Mouse (Mus musculus) heart, adult 2 months (tissue): ENCODE data around the gene Hps3. TPM values are rescaled to one million over a fixed set of nuclear protein-coding genes. Genes with fewer than 3 reads are reported as not detected.

Experiments used
- DNase-seq, 2 experiments: peaks; one replicate each; pipeline ENCODE4 v3.0.0; 2021
- H3K27ac ChIP-seq: fragments of 200-600 bp; 2 replicates; pipeline ENCODE4 v1.8.1; 2022
- H3K27me3 ChIP-seq: fragments of 200-500 bp; 2 replicates; pipeline ENCODE4 v1.6.1; 2012; ENCODE audit warnings: mild to moderate bottlenecking, low read length, inconsistent platforms, mixed read lengths; ENCODE audit not compliant: control insufficient read depth, insufficient read depth
- H3K36me3 ChIP-seq: fragments of 200-500 bp; 2 replicates; pipeline ENCODE4 v1.6.1; 2012; ENCODE audit warnings: low read length, inconsistent platforms; ENCODE audit not compliant: control insufficient read depth, insufficient read depth
- H3K4me1 ChIP-seq: fragments of 200-500 bp; 2 replicates; pipeline ENCODE4 v1.6.1; 2011; ENCODE audit warnings: low read length; ENCODE audit not compliant: control insufficient read depth, insufficient read depth
- H3K4me3 ChIP-seq: fragments of 200-600 bp; 2 replicates; pipeline ENCODE4 v1.8.1; 2022
- H3K79me2 ChIP-seq: fragments of 200-500 bp; replicated peaks from 2 replicates; pipeline ENCODE4 v1.6.1; 2012; ENCODE audit warnings: mild to moderate bottlenecking, inconsistent platforms, low read length, moderate library complexity, mixed read lengths; ENCODE audit not compliant: control insufficient read depth, insufficient read depth
- H3K9ac ChIP-seq: fragments of 200-500 bp; 2 replicates; pipeline ENCODE4 v1.6.1; 2012; ENCODE audit warnings: low read depth, mild to moderate bottlenecking, control low read depth, inconsistent platforms, low read length, mixed read lengths
- CTCF ChIP-seq: fragments of 200-600 bp; IDR thresholded peaks from 2 replicates; pipeline ENCODE4 v1.8.1; 2022; ENCODE audit warnings: antibody characterized with exemption, mild to moderate bottlenecking, moderate library complexity
- EP300 ChIP-seq: fragments of 200-500 bp; IDR thresholded peaks from 2 replicates; pipeline ENCODE4 v1.6.1; 2011; ENCODE audit warnings: low read depth, low read length, control low read depth; ENCODE audit not compliant: insufficient read depth
- POLR2A ChIP-seq: fragments of 200-500 bp; IDR thresholded peaks from 2 replicates; pipeline ENCODE4 v1.6.1; 2011; ENCODE audit warnings: mild to moderate bottlenecking, low read depth, low read length, control low read depth; ENCODE audit not compliant: insufficient read depth
- WGBS: fragments of 180-500 bp; shearing (Covaris S2); methylation state at CpG from one replicate; pipeline ENCODE4 v1.1.7; 2018; 5-methylcytosine and 5-hydroxymethylcytosine counted together
- intact Hi-C: fragments of 180-260 bp; cut with DNase I; formaldehyde crosslinking; loops from one replicate; pipeline ENCODE4 v1.15.1; 2025
- polyA plus RNA-seq: library from polyadenylated mRNA; depleted of rRNA; stranded (reverse); fragments of >200 nt; gene quantifications from 2 replicates; pipeline ENCODE4 v1.2.3, GENCODE M21; 2012
- total RNA-seq, 2 experiments: library from RNA; stranded (reverse); gene quantifications; 2 replicates each; pipeline ENCODE4 v1.2.3; 2021

Gene Hps3
- total and polyA plus RNA-seq, 3 experiments: 5.9 to 8.3 (median 7.1) TPM

DNA sequence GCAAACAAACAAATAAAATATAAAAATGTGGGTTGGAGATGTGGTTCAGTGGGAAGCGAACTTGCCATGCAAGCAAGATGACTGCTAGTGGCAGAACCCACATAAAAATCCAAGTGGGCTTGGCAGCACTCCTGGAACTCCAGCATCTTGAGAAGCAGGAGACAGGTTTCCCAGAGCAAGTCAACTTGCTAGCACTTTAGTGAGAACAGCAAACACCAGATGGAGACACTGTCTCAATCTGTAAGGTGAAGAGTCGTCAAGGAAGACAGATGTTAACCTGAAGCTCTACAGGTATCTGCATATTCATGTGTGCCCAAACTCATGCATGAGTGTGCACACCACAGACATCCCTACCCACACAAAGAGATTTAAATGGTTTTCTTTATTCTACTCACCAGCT, 35.6 kb downstream of the Hps3 start:
- intact Hi-C loops: no loop called here
- Histone ChIP-seq H3K79me2 (no peaks in the 10 kb centered on the region), H3K36me3 (no peaks in the 10 kb centered on the region), H3K27me3 (no peaks in the 10 kb centered on the region), H3K4me3 (no peak overlapping the region), H3K27ac (no peak overlapping the region), H3K9ac (no peak overlapping the region), H3K4me1 (no peaks in the 10 kb centered on the region)
- TF ChIP-seq CTCF (no peak), EP300 (no peak), POLR2A (no peak)
- no peak for DNase-seq
- WGBS: 90% methylated on average over 2 of the region's 2 CpGs

DNA sequence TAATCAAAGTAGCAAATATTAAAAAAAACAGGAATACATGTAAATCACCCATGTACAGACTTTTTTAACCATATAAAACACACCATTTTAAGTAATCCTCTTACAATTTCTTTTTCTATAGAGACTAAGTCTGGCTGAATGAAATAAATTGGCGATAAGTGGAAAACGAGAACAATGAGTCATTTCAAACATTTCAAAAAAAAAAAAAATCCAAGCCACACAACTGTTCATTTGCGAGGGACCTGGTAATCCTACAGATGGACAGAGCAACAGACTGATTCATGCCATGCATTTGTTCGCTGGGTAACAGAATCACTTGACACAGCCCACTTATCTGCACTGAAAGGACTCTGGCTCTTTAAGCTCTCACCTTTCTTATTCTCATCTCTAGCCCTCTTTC, 42.7 kb downstream of the Hps3 start:
- WGBS: 83% methylated on average over 4 of the region's 4 CpGs
- no peaks in the 10 kb centered on the region for H3K79me2 ChIP-seq
- H3K36me3 ChIP-seq: no peaks in the 10 kb centered on the region
- DNase-seq: no peak
- H3K27ac ChIP-seq: no peak overlapping the region
- no peak overlapping the region for H3K4me3 ChIP-seq
- intact Hi-C loops: no loop called here
- H3K4me1 ChIP-seq: no peaks in the 10 kb centered on the region
- H3K27me3 ChIP-seq: no peaks in the 10 kb centered on the region
- no peak for TF ChIP-seq CTCF
- TF ChIP-seq POLR2A: no peak
- no peak for TF ChIP-seq EP300
- no peak overlapping the region for H3K9ac ChIP-seq

DNA sequence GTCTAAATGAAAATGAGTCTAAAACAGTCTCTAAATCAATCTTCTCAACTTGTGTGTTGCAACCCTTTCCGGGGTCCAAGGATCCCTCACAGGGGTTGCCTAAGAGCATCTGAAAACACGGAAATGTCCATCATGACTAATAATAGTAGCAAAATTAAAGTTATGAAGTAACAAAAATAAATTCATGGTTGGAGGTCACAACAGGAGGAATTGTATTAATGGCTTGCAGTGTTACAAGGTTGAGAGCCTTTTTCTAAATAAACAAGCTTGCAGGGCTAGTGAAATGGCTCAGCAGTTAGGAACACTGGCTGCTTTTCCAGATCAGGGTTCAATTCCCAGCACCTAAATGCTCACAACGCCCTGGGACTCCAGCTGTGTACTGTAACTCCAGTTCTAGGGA, 45.1 kb downstream of the Hps3 start:
- intact Hi-C loops: no loop called here
- 88% methylated on average over 3 of the region's 3 CpGs for WGBS
- H3K4me3 ChIP-seq: no peak overlapping the region
- no peaks in the 10 kb centered on the region for H3K36me3 ChIP-seq
- H3K27me3 ChIP-seq: no peaks in the 10 kb centered on the region
- H3K4me1 ChIP-seq: no peaks in the 10 kb centered on the region
- no peak overlapping the region for H3K27ac ChIP-seq
- H3K9ac ChIP-seq: no peak overlapping the region
- DNase-seq: no peak
- no peak for TF ChIP-seq CTCF
- no peak for TF ChIP-seq EP300
- no peak for TF ChIP-seq POLR2A
- H3K79me2 ChIP-seq: no peaks in the 10 kb centered on the region

DNA sequence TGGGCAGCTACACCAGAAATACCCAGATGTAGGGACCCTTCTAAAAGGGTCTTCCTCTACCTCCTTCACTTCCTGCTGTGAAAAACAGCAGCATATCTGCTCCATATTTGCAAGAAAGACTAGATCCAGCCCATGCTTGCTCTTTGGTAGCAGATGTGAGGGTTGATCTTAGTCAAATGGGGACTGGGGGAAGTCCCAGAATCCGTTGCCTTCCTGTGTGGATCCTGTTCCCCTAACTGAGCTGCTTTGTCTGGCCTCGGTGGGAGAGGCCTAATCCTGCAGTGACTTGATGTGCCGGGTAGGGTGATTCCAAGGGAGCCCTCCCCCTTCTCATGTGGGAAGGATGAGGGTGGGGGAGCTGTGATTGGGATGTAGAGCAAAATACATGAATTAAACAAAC, 49.0 kb downstream of the Hps3 start:
- intact Hi-C loops: no loop called here
- Histone ChIP-seq H3K4me3 (no peak overlapping the region), H3K9ac (no peak overlapping the region), H3K79me2 (no peaks in the 10 kb centered on the region), H3K27ac (no peak overlapping the region), H3K36me3 (no peaks in the 10 kb centered on the region), H3K4me1 (no peaks in the 10 kb centered on the region), H3K27me3 (no peaks in the 10 kb centered on the region)
- 35% methylated on average over 3 of the region's 3 CpGs for WGBS
- no peak for TF ChIP-seq EP300
- TF ChIP-seq POLR2A: no peak
- TF ChIP-seq CTCF: no peak
- DNase-seq: no peak

DNA sequence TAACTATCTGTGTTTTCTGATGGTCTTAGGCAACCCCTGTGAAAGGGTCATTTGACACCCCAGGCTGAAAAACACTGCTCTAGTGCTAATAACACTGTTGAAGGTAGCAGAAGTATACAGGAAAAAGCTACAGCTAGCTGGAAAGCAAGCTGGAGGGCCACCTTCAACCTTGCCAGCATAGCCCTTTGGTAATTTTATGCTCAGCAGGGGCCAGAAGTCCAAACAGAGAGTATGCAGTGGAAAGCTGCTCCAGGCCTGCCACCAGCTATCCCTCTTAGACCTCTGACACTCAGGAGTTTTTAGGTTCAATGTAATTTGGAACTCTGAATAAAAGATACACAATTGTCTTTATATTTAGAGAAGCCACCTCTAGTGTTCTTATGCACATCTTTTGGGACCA, 52.3 kb downstream of the Hps3 start:
- no peak overlapping the region for H3K4me3 ChIP-seq
- peaks cover 3% of the 10 kb centered on the region for H3K4me1 ChIP-seq
- no peak for TF ChIP-seq CTCF
- no peak for TF ChIP-seq POLR2A
- no peak for TF ChIP-seq EP300
- intact Hi-C loops: no loop called here
- peaks cover 6% of the 10 kb centered on the region for H3K36me3 ChIP-seq
- no peaks in the 10 kb centered on the region for H3K27me3 ChIP-seq
- H3K79me2 ChIP-seq: no peaks in the 10 kb centered on the region
- H3K9ac ChIP-seq: no peak overlapping the region
- no peak overlapping the region for H3K27ac ChIP-seq
- no peak for DNase-seq

GRCm38 (mm10) chr3:19981156-19981555, 54.0 kb downstream of the Hps3 start:
- intact Hi-C loops: no loop called here
- no peak for DNase-seq
- no peaks in the 10 kb centered on the region for H3K79me2 ChIP-seq
- no peaks in the 10 kb centered on the region for H3K27me3 ChIP-seq
- TF ChIP-seq POLR2A: no peak
- no peak for TF ChIP-seq CTCF
- TF ChIP-seq EP300: no peak
- H3K36me3 ChIP-seq: peaks cover 9% of the 10 kb centered on the region
- H3K4me1 ChIP-seq: peaks cover 3% of the 10 kb centered on the region
- no peak overlapping the region for H3K4me3 ChIP-seq
- 87% methylated on average over 2 of the region's 2 CpGs for WGBS
- H3K9ac ChIP-seq: no peak overlapping the region
- H3K27ac ChIP-seq: no peak overlapping the region
